Mouse (Mus musculus): Measurements from ENCODE around the gene Tssk1. TPM values are rescaled to one million over a fixed set of nuclear protein-coding genes. Genes with fewer than 3 reads are reported as not detected.
A peak's percentile ranks its signal among the peaks of the same experiment; 100 is the strongest.

The Tssk1 gene
- total and polyA plus RNA-seq, 3 experiments: 0.04 to 0.36 TPM; not detected in 1

GRCm38 (mm10) chr16:17927351-17928082 is 33.5 kb downstream of the Tssk1 start (continued):
- TF ChIP-seq BHLHE40 (IDR thresholded peaks at IDR 0.05; ENCODE audit: borderline replicate concordance, low read depth, low read length) (no peak), USF2 (IDR thresholded peaks at IDR 0.05; ENCODE audit: borderline replicate concordance in 1 of 2, insufficient read depth in 1 of 2, low read depth in 1 of 2, low read length in 2 of 2) (no peak)

GRCm38 (mm10) chr16:17928087-17928580 is 34.1 kb downstream of the Tssk1 start, which contains the start of gene Slc25a1:
Gene Slc25a1 (minus strand): TSS chr16:17928219.
- peak within 1 kb of the TSS; percentile 86 for H3K9ac ChIP-seq (ENCODE audit: control insufficient read depth, low read depth, low read length, poor library complexity, severe bottlenecking)
- peaks cover 6 to 20% of the 10 kb centered on the region in 2 experiments for H3K4me1 ChIP-seq (ENCODE audit: control insufficient read depth in 1 of 2, insufficient read depth in 2 of 2, low read length in 2 of 2)
- H3K36me3 ChIP-seq (ENCODE audit: control insufficient read depth in 1 of 2, insufficient read depth in 2 of 2, low read length in 2 of 2): peaks cover 0 to 8% of the 10 kb centered on the region in 2 experiments; a peak in 2 of 4 replicates
- H3K27me3 ChIP-seq (ENCODE audit: control insufficient read depth in 1 of 2, insufficient read depth in 2 of 2, low read length in 2 of 2): no peaks in the 10 kb centered on the region
- peak within 1 kb of the TSS; percentile 96 for H3K27ac ChIP-seq (ENCODE audit: control insufficient read depth, low read depth, low read length)
- peak; percentile 95 for DNase-seq (ENCODE audit: low read depth, low spot score)
- H3K79me2 ChIP-seq (ENCODE audit: control insufficient read depth, insufficient read depth, low read length, poor library complexity): peaks cover 9% of the 10 kb centered on the region
- no peaks in the 10 kb centered on the region for H3K9me3 ChIP-seq (replicated peaks; ENCODE audit: insufficient read depth, low read length)
- peak within 1 kb of the TSS; percentile 71 to 80 for H3K4me3 ChIP-seq (ENCODE audit: control insufficient read depth in 1 of 2, insufficient read depth in 1 of 2, low read depth in 2 of 2, low read length in 2 of 2)
- TF ChIP-seq HCFC1 (IDR thresholded peaks at IDR 0.05; ENCODE audit: low read depth, low read length) (0 out of 2 replicates have a peak, but pooled peaks have one; percentile 8), POLR2AphosphoS2 (IDR thresholded peaks at IDR 0.05; ENCODE audit: low read length) (peak; percentile 90), USF1 (IDR thresholded peaks at IDR 0.05; ENCODE audit: low read depth, low read length) (peak; percentile 63), ELF1 (IDR thresholded peaks at IDR 0.05; ENCODE audit: low read depth, low read length) (no peak), ZNF384 (IDR thresholded peaks at IDR 0.05; ENCODE audit: low read depth, low read length) (no peak), TBP (IDR thresholded peaks at IDR 0.05; ENCODE audit: low read depth, low read length) (0 out of 2 replicates have a peak, but pooled peaks have one; percentile 5), MXI1 (IDR thresholded peaks at IDR 0.05; ENCODE audit: low read depth, low read length) (peak; percentile 98), ZC3H11A (IDR thresholded peaks at IDR 0.05; ENCODE audit: low read depth, low read length) (no peak), NELFE (IDR thresholded peaks at IDR 0.05; ENCODE audit: low read depth, low read length) (peak; percentile 80), SMC3 (IDR thresholded peaks at IDR 0.05; ENCODE audit: low read depth, low read length) (no peak), ZMIZ1 (IDR thresholded peaks at IDR 0.05; ENCODE audit: low read depth, low read length) (peak; percentile 15; the same call in 1 of the 2 replicates), POLR2AphosphoS5 (IDR thresholded peaks at IDR 0.05; ENCODE audit: borderline replicate concordance, low read depth, low read length) (no peak), ZKSCAN1 (IDR thresholded peaks at IDR 0.05; ENCODE audit: low read depth, low read length) (no peak), CHD1 (IDR thresholded peaks at IDR 0.05; ENCODE audit: low read depth, low read length) (peak; percentile 80; the same call in 1 of the 2 replicates), MAZ (IDR thresholded peaks at IDR 0.05; ENCODE audit: low read depth, low read length) (no peak; the same call in 1 of the 2 replicates), TCF12 (IDR thresholded peaks at IDR 0.05; ENCODE audit: low read depth, low read length) (peak; percentile 18; the same call in 1 of the 2 replicates), SIN3A (IDR thresholded peaks at IDR 0.05; ENCODE audit: low read length) (0 out of 2 replicates have a peak, but pooled peaks have one; percentile 4), GATA1 (IDR thresholded peaks at IDR 0.05; ENCODE audit: low read depth, low read length) (no peak), EP300 (IDR thresholded peaks at IDR 0.05; ENCODE audit: low read depth in 1 of 2, low read length in 2 of 2) (no peak), TAL1 (IDR thresholded peaks at IDR 0.05; ENCODE audit: low read length) (no peak), MYC (IDR thresholded peaks at IDR 0.05; ENCODE audit: low read depth, low read length) (peak; percentile 97), ETS1 (IDR thresholded peaks at IDR 0.05; ENCODE audit: low read depth, low read length) (no peak), JUND (IDR thresholded peaks at IDR 0.05; ENCODE audit: low read depth, low read length) (no peak), RCOR1 (IDR thresholded peaks at IDR 0.05; ENCODE audit: low read depth, low read length) (no peak), NRF1 (IDR thresholded peaks at IDR 0.05; ENCODE audit: insufficient read depth, low read depth, low read length, poor library complexity, severe bottlenecking) (peak; percentile 46; the same call in 1 of the 2 replicates), MAFK (IDR thresholded peaks at IDR 0.05; ENCODE audit: borderline replicate concordance, low read depth, low read length) (no peak), MYB (IDR thresholded peaks at IDR 0.05; ENCODE audit: low read depth, low read length) (no peak), E2F4 (IDR thresholded peaks at IDR 0.05; ENCODE audit: borderline replicate concordance, low read depth, low read length) (peak; percentile 38; the same call in 1 of the 2 replicates), USF2 (IDR thresholded peaks at IDR 0.05; ENCODE audit: borderline replicate concordance in 1 of 2, insufficient read depth in 1 of 2, low read depth in 1 of 2, low read length in 2 of 2) (no peak), UBTF (IDR thresholded peaks at IDR 0.05; ENCODE audit: borderline replicate concordance, insufficient read depth, low read depth, low read length) (0 out of 2 replicates have a peak, but pooled peaks have one; percentile 36)

Data from MEL (cell line).